Mouse (Mus musculus) CD4-positive, CD25-positive, alpha-beta regulatory T cell (primary cell): ENCODE data around the gene Schip1. TPM values are rescaled to one million over a fixed set of nuclear protein-coding genes. Genes with fewer than 3 reads are reported as not detected.

Experiments used
- polyA plus RNA-seq: library from polyadenylated mRNA; unstranded; fragments of 100-300 nt; shearing (Covaris generic); gene quantifications from one replicate; pipeline ENCODE4 v1.2.1, GENCODE M21; 2017

Schip1 gene
- 0.42 TPM for polyA plus RNA-seq

GRCm38 (mm10) chr3:68064731-68065130 is at the start of gene Schip1:
Schip1 (plus strand) TSS chr3:68064802.

Other genes with a start within 250 kb of the Schip1 start
- not detected for gene Iqcj, start 172.6 kb upstream of the Schip1 start, polyA plus RNA-seq
- gene Iqschfp, start 172.6 kb upstream of the Schip1 start, polyA plus RNA-seq: not detected